Mouse (Mus musculus) lung, postnatal 25 days (tissue): ENCODE data around the gene Tenm2.

Experiments
- DNase-seq: peaks from one replicate; pipeline ENCODE4 v3.0.0; 2022; ENCODE audit warnings: low spot score

The Tenm2 gene

DNA sequence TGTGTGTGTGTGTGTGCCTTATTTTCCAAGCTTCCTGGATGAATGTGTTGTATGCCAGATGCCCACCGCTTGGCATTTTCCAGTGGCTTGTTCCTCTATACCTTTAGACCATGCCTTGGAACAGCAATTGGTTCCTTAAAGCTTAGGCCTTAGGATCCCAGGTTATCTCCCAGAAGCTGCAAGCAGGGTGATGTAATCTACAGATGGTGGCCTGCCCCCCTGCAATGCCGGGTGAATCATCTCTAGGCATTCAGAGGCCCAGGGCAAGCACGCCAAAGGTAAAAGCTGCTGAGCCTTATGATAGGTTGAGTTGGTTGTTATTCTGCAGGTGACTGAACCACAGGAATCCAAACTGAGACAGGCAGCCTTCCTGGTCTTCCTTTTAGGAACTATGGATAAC, 1253.0 kb downstream of the Tenm2 start:
- no peak for DNase-seq

DNA sequence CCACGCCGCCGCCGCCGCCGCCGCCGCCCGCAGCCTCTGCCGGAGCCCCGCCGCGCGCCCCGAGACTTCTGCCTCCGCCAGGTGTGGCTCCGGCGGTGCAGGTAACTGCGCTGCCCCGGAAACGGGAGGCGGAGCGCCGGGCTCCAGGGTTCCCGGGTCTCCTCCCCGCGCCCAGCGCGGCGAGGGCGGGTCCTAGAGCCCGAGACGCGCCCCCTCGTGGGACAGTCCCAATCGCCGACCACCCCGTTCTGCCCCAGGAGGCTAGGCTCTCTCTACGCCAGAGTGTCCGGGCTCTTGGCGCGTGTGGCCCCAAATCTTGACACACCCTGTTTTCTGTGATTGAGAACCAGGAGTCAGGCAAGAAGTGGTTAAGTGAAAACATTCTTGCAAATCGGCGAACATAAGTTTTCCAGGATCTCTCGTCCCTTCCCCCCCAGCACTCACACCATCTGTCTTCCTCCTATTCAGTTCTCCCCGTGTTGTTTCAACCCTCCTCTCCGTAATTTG, 1255.3 kb downstream of the Tenm2 start, which contains the start of gene Wwc1:
Gene Wwc1, minus strand, starts transcription at position 117 of the 507 bp plus-strand sequence.
- peak; percentile 78 for DNase-seq

DNA sequence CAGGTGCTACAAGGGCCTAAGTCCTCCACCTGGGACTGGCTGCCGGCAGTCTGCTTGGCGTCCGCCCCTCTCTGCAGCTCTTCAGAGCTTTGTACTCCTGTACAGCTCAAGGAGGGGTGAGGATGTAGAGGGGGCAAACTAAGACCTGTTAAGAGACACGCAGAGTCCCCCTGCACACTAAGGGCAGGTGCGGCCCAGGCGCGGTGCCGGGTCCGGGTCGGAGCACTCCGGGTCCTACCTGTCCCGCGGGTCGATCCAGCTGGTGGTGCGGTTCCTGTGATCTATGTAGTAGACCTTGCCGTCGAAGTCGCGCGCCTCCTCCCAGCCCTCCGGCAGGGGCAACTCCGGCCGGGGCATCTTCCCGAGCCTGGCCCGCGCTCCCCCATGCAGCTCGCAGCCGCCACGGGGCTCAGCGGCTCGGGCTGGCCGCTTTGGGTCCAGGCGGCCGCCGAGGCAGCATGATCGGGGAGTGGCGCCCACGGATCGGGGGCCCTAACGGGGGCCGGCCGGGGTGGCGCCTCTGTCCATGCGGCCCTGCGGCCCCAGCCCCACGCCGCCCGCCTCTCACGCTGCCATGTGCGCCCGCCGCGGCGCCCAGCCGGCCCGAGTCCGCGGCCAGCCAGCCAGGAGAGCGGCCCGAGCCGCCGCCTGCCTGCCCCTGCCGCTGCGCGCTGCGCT, 1255.9 kb downstream of the Tenm2 start:
- DNase-seq = no peak

DNA sequence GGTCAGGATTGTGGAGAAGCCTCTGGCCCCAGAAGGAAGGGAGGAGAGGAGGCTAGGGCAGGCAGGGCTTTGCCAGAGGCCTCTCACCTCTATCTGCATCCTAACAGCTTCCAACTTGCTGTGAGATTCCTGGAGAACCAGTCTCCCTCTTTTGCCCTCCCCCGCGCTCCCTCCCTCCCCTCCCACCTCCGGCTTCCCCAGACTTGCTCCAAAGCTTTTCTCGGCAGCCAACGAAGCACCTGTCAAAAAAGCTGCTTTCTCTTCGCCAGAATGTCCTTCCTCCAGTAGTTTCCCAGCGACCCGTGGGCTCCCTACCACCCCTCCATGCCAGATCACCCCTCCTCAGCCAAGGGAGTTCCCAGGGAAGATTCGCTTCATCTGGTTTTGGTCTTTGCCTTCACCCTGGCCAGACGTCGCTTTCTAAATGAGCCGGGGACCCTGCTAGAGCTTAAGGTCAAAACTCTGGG, 1256.5 kb downstream of the Tenm2 start:
- no peak for DNase-seq

DNA sequence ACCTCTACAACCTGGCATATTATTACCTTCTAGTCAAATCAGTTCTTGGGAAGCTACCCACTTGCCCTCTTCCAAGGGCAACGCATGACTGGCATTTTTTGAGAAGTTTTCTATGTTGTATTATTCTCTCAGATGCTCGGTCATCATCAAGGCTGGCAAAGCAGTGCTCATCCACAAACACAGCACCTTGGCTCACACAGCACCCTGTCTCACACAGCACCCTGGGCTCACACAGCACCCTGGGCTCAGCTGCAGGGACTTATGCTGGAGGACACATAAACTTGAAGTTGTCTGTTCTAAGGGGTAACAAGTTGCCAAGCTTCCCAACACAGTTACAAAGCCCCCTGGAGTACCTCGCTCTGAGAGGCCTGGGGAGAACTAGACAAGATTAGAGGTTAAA, 1258.0 kb downstream of the Tenm2 start:
- DNase-seq = no peak

DNA sequence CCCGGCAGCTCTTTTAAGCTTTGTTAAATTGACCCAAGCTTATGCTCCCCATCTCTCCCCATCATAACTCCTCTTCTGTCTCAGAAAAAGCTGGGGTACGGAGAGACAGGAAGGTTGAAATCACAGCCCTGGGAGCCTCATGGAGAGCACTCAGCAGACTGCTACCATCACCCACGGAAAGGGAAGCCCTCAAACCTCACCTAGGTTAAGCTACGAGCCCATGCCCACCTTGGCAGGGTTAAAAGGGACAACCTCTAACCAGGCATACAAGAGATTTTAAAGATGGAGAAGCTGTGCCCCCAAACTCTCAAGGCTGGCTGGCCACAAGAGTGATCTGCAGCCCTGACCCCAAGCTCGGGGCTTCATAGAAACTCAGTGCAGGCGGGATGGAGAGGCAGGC, 1258.7 kb downstream of the Tenm2 start:
- no peak for DNase-seq

DNA sequence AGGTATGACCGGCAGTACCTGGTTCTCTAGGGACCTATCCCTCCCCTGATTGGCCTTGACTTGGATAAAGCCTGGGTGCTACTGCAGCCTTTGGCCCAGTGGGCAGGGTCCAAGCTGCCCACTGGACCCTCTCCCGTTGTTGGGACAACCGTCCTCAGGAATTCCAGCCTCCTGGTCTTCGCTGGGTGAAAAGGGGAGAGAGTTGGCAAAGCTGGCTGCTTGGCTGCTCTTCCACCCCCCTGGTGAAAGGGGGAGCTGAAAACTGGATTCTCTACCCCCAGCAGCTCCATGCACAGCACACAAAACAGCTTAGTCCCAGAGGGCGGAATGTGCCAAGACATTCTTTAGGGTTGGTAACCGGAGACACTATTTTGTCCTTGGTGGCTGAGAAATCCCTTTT, 1259.3 kb downstream of the Tenm2 start:
- DNase-seq = no peak

DNA sequence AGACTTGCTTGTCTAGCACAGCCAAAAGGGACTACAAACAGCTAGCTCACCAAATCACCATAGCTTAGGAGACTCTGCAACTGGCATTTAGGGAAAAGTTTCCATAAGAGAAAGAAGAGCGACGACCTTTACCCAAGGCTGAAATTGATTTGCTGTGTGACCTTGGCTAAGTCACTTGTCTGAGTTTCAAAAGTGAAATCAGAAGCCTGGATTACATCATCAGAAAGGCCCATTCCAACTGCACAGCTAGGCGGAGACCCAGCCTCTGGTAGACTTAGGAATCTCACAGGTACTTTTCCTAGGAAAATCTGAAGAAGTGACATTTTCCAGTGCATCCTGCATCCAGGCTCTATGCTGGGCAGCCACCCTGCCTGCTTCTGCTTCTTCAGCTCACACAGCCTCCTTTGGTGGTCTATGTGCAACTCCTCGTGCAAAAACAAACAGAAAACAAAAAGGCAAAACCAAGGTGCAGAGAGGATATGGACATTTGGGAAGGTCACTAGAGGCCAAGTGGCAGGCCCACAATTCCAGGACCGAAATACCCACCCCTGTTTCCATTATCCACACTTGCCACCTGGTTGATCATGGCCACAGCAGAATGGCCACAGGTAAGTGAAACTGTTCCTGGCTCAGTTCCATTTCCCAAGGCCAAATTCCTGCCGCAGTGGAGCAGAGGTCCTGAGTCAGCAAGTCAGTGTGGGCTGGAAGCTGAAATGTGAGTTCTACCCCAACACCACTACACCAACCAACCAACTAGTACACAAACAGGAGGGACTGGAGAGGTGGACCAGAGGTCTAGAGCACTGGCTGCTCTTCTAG, 1260.9 kb downstream of the Tenm2 start:
- no peak for DNase-seq

DNA sequence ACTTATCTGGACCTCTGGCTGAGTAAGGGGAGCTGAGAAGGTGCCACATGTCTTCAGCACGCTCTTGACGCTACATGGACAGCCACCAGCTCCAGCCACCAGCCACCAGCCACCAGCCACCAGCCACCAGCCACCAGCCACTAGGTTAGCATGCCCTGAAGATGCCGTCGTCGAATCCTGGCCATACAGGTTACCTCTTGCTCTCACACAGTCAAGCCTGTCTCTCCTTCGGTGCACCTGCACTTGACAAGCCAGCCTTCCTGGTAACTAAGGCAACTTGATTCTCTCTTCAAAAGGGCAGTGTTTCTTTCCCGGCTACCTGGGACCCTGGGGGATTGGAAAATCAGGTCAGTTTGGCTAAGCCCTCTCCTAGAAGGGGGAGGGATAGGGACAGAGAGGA, 1262.6 kb downstream of the Tenm2 start:
- DNase-seq = no peak

DNA sequence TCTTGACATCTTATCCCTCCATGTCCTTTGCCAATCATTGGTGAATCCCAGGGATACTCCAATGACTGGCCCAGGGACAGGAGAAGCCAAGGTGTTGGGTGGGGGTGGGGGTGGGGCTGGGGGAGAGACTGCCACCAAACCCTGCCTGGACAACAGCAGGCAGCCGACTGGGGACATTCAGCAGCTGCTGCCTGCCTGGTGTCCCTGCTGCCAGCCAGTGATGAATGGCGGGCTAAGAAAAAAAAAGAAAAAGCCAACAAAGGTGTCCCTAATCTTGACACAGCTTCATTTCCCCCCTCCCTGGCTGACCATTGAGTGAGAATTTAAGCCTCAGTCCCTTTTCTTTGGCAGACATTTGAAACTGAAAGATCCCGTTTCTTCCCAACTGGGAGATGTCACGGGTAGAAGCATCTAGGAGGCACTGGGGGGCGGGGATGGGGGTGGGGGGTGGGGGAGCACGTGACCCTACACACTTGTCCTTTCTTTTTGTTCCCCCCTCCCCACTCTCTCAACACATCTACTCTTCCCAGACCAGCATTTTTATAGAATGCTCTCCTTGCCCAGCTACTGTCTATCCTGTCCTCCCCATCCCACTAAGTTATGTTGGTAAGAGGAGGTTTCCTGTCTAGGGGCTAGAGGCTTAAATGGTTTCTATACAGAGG, 1263.4 kb downstream of the Tenm2 start:
- no peak for DNase-seq

DNA sequence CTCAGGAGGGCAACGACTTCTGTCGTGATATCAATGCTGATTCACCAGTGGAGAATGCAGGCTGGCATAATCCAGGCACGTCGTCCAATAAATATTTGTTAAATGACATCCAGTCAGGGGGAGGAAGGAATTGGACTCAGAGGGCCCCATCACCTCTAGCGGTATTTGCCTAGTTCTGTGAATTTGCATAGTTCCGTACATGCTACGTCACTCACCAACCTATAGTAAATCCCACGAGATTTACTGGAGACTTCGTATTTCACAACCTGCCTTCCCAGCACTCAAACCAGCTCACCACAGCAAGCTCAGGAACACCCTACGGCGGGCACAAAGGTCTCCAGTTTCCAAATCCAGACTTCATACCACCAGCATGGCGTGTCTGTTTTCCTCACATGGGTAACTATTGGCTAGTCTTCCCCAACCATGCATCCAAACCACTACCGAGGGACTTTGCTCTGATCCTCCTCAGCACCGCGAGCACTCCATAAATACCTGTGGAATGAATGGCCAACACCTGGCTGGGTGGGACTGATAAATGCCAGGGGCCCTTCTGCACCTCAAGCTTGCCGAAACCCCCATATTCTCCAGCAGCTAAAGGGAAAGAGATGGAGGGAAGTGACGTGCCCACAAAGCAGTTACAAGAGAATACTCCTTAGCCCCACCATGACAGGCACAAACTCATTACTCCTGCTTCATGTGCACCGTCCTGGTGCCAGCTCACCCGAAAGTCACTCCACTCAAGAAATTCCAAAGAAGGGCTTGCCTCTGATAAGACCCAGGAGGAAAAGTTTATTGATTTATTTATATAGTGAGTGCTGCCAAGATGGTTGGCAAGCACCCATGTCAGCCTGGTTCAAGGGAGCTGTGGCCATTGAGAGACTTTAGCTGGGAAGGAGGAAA, 1264.7 kb downstream of the Tenm2 start:
- DNase-seq = peak; percentile 83

DNA sequence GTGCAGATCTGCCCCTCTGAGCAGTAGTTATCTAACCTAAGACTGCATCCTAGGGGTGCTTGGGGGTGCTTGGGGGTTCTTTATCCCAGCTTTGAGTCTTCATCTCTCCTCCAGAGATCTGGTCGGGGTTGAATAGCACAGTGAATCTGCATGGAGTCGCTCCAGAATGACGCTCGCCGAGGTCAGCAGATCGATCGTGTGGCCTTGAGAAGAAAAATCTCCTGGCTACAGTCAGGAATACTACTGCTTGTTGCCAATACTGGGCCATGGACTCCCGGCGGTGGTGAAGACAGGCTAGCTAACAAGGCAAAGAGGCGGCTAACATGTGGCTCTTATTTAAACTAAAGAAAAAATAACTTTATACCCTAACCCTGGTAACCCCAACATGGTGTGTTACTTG, 1267.5 kb downstream of the Tenm2 start:
- no peak for DNase-seq

DNA sequence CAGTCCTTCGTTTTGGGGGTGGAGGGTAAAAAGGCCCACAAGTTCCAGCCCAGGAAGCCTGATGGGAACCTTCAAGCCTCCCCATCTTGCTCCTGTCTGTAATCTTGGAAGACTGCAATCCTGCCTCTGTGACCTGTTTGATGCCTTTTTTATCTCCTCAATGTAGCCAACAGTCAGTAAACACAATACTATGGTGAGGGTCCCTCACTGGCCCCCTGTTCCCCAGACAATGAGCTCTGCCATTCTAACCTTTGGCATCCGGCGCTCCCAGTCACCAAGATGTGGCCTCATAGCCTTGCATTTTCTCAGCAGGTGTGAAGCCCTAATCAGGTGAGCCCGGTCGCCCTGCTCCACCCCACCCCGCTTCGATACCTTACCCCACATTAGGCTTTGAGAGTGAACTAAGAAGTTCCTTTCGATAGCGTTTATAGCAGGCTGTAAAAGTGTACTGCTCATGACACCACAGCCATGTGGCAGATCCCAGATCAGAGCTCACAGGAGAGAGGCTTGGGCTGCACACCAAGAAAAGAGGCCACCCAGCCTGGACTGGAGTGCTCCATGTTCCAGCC, 1271.7 kb downstream of the Tenm2 start:
- DNase-seq = no peak

DNA sequence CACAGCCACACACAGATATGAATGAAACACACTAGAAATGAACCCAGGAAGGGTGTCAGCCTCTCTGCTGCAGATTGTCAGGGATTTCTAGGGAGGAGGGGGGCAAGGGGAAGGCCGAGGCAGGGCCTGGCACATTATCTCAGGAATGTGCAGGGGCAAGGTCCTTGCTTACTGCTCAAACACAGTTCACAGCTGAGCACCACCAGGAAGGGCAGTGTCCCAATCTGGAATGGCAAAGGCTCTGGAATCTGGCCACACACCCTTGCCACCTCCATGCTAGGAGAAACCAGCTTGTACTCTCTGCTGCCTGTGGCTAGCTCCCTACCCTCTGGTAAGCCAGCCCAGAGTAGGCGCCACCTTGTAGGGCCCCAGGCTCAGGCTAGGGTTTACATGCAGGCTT, 1272.2 kb downstream of the Tenm2 start:
- DNase-seq = peak; percentile 59

DNA sequence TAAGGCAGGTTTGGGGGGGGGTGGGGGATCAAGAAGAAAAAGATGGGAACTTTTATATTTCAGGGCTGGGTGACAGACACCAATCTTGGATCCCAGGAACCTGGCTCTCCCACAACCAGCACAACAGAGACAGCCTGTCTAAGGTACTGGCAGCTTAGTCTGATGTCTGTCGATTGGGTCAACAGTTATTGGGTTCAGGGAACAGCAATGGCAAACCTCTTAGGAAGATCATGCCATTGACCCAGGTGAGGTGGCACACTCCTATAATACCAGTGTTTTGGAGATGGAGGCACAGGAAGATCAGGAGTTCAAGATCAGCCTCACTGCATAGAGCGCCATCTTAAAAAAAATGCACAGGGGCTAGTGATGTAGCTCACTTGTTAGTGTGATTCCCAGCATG, 1273.3 kb downstream of the Tenm2 start:
- DNase-seq = no peak

DNA sequence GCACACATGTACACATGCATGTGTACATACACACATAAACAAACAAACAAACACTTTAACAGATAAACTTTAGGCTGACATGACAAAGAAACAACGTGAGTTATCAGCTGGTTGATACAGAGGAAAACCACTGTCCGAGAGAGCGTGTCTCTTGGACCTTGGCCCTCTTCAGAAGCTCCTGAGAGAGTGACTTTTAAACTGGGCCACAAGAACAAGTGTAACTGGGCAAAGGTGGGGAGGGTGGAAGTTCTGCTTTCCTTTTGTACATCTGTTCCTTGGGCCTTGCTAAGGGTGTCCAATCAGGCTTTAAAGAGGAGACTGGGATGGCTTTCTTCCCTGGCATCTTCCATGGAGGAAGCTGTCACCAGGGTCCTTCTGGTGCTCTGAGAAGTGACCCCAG, 1276.5 kb downstream of the Tenm2 start:
- DNase-seq = no peak
